Mouse (Mus musculus) limb, embryonic 14.5 days (tissue): ENCODE results near the gene Sipa1l2. TPM values are rescaled to one million over a fixed set of nuclear protein-coding genes. Genes with fewer than 3 reads are reported as not detected.

ENCODE experiments used
- ATAC-seq: fragments of 200-750 bp; cut with Nextera tagmentation; 2 replicates; pipeline ENCODE4 v1.8.0; 2017; ENCODE audit warnings: low read depth, moderate number of reproducible peaks, moderate TSS enrichment; ENCODE audit not compliant: low FRiP score
- DNase-seq: peaks from one replicate; pipeline ENCODE4 v3.0.0-alpha.2; 2015; ENCODE audit warnings: low spot score
- H3K27ac ChIP-seq: fragments of 300-500 bp; sonication (generic); replicated peaks from 2 replicates; pipeline ENCODE4 v1.5.1; 2014; ENCODE audit warnings: low read depth, mild to moderate bottlenecking, low read length, moderate library complexity, mixed read lengths
- H3K27me3 ChIP-seq: fragments of 300-500 bp; sonication (generic); 2 replicates; pipeline ENCODE4 v1.6.1; 2014; ENCODE audit warnings: low read length, mixed read lengths; ENCODE audit not compliant: control insufficient read depth, insufficient read depth
- H3K36me3 ChIP-seq: fragments of 300-500 bp; sonication (generic); 2 replicates; pipeline ENCODE4 v1.6.1; 2014; ENCODE audit warnings: mild to moderate bottlenecking, low read length, moderate library complexity, mixed read lengths; ENCODE audit not compliant: control insufficient read depth, insufficient read depth
- H3K4me1 ChIP-seq: fragments of 300-500 bp; sonication (generic); 2 replicates; pipeline ENCODE4 v1.6.1; 2014; ENCODE audit warnings: antibody characterized with exemption, low read length, mixed read lengths; ENCODE audit not compliant: control insufficient read depth, insufficient read depth
- H3K4me2 ChIP-seq: fragments of 300-500 bp; sonication (generic); replicated peaks from 2 replicates; pipeline ENCODE4 v1.6.1; 2014; ENCODE audit warnings: low read depth, mild to moderate bottlenecking, low read length, moderate library complexity; ENCODE audit not compliant: severe bottlenecking
- H3K4me3 ChIP-seq: fragments of 300-500 bp; sonication (generic); replicated peaks from 2 replicates; pipeline ENCODE4 v1.5.1; 2014; ENCODE audit warnings: low read length
- H3K9ac ChIP-seq: fragments of 300-500 bp; sonication (generic); 2 replicates; pipeline ENCODE4 v1.6.1; 2014; ENCODE audit warnings: mild to moderate bottlenecking, low read depth, low read length, moderate library complexity; ENCODE audit not compliant: severe bottlenecking
- H3K9me3 ChIP-seq: fragments of 300-500 bp; sonication (generic); 2 replicates; pipeline ENCODE4 v1.6.1; 2016; ENCODE audit warnings: low read length; ENCODE audit not compliant: control insufficient read depth
- POLR2A ChIP-seq: fragments of 200-500 bp; IDR thresholded peaks from 2 replicates; pipeline ENCODE4 v1.8.0; 2012; ENCODE audit warnings: inconsistent platforms, mild to moderate bottlenecking, moderate library complexity, borderline replicate concordance; ENCODE audit not compliant: insufficient read depth, insufficient read length; ENCODE audit errors: extremely low read depth
- whole genome bisulfite sequencing: fragments of 180-500 bp; shearing (Covaris S2); extraction: QIAGEN DNeasy Blood & Tissue Kit; methylation state at CpG from one replicate; pipeline ENCODE4 v1.1.7; 2014; 5-methylcytosine and 5-hydroxymethylcytosine counted together
- polyA plus RNA-seq, 2 experiments: library from polyadenylated mRNA; depleted of rRNA in 1 of 2; stranded (reverse) in 1 of 2; unstranded in 1 of 2; fragments of >200 nt; fragmentation: Nextera tagmentation in 1 of 2; extraction: Ambion mirVana in 1 of 2; gene quantifications; 2 replicates each; pipeline versions ENCODE4 v1.2.1 to v1.2.3; 2012 to 2014

Gene Sipa1l2
- polyA plus RNA-seq, 2 experiments = 11.6 to 21.6 TPM

DNA sequence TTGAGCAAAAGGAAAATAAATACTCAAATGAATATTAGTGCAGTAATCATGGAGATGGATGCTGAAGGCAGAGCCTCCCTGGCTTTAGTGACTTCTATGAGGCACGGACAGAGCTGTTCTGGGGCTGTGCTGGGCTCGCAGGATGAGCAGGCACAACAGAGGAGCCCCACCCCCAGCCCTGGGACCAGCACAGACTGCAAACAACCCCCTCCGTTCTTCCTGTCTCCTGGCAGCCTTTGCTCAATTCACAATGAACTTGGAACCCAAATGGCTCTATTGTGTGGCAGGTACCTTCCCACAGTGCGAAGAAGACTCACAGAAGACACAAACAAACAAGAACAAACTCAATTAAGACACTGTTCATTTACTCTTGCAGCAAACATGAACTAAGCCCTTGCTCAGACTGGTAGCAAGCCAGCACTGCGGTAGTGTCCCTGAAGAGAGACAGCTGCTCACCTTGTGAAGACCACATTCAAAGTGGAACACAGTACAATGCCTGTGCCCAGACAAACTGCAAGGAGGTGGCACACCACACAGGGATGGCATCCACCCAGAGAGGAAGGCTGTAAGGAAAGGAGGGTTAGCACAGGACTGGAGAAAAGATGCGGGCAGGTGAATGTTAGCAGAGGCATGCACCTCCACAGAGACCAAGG is 64.9 kb downstream of the Sipa1l2 start:
- Histone ChIP-seq H3K4me3 (no peak overlapping the region), H3K4me2 (no peak overlapping the region), H3K36me3 (no peaks in the 10 kb centered on the region), H3K27ac (no peak overlapping the region), H3K4me1 (peaks cover 20% of the 10 kb centered on the region), H3K9ac (no peak overlapping the region), H3K27me3 (no peaks in the 10 kb centered on the region), H3K9me3 (no peaks in the 10 kb centered on the region)
- TF ChIP-seq POLR2A = no peak
- 48% methylated on average over 6 of the region's 6 CpGs for WGBS
- no peak for ATAC-seq
- DNase-seq = no peak

DNA sequence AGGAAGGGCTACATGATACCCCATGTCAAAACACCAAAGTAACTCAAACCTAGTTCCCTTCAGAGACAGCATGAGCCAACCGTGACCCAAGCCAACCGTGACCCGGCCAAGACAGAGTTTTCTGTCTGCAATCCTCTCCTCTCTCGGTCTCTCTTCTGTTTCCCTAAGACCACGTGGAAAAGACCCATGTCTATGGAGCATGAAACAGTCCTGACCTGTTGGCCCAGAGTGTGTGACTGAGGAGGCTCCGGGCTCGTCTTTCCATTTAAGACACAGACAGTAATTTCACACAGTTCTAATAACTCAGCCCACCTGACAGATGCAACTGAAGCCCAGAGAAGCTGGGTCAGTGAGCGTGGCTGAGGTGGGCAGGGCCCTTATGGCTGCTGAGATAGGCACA is 65.8 kb downstream of the Sipa1l2 start:
- ATAC-seq (no peak), DNase-seq (no peak)
- H3K27me3 ChIP-seq = no peaks in the 10 kb centered on the region
- no peaks in the 10 kb centered on the region for H3K9me3 ChIP-seq
- no peak overlapping the region for H3K4me3 ChIP-seq
- no peaks in the 10 kb centered on the region for H3K36me3 ChIP-seq
- TF ChIP-seq POLR2A = no peak
- H3K4me1 ChIP-seq = peaks cover 23% of the 10 kb centered on the region
- no peak overlapping the region for H3K9ac ChIP-seq
- no peak overlapping the region for H3K4me2 ChIP-seq
- 81% methylated on average over 8 of the region's 8 CpGs for WGBS
- no peak overlapping the region for H3K27ac ChIP-seq

GRCm38 (mm10) chr8:125502828-125503227 is 66.8 kb downstream of the Sipa1l2 start:
- 93% methylated on average over 3 of the region's 3 CpGs for WGBS
- H3K27ac ChIP-seq = no peak overlapping the region
- ATAC-seq (no peak), DNase-seq (no peak)
- no peaks in the 10 kb centered on the region for H3K27me3 ChIP-seq
- peaks cover 25% of the 10 kb centered on the region for H3K4me1 ChIP-seq
- H3K4me3 ChIP-seq = no peak overlapping the region
- H3K4me2 ChIP-seq = no peak overlapping the region
- H3K36me3 ChIP-seq = no peaks in the 10 kb centered on the region
- no peaks in the 10 kb centered on the region for H3K9me3 ChIP-seq
- no peak for TF ChIP-seq POLR2A
- H3K9ac ChIP-seq = no peak overlapping the region

DNA sequence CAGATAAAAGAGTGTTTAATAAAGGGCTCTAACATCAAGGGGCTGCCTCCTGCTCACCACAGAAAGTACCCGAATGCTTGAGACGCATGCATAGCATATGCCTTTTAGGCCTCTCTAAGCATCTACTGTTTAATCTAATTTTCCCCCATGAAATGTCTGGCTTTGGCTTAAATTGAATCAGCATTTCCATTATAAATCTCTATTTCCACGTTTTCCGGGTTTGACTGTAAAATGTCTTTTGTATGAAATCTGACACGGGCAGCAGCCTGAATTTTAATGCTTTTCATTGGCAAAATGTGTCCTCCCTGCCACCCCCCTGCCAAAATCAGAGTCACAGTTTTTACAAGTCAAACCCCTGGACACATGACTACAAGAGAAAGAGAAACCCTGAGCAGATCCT is 69.6 kb downstream of the Sipa1l2 start:
- WGBS = 30% methylated on average over 5 of the region's 5 CpGs
- no peak for TF ChIP-seq POLR2A
- Histone ChIP-seq H3K4me2 (no peak overlapping the region), H3K27ac (0 out of 2 replicates have a peak overlapping the region, but pooled peaks have one; percentile 33), H3K4me3 (no peak overlapping the region), H3K27me3 (no peaks in the 10 kb centered on the region), H3K9me3 (no peaks in the 10 kb centered on the region), H3K36me3 (no peaks in the 10 kb centered on the region), H3K9ac (no peak overlapping the region; the same call in 1 of the 2 replicates), H3K4me1 (peaks cover 25% of the 10 kb centered on the region)
- no peak for DNase-seq
- ATAC-seq = no peak

DNA sequence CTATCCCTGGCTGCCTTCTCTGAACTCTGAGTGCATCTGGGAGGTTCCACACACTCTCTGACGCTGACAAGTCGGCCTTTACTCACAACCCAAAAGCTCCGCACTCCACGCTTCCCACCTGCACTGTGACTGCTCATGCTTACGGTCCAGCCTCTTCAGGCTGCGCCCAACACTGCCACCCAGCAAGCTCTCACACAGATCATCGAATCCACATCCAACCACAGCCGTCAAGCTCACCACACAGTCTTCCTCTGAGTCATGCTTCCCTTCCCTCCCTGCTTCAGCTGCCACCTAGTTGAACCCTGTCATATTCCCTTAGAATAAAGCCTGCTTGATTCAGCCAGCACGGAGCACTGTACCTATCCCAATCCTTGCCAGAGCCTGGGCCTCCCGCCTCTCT is 71.1 kb downstream of the Sipa1l2 start:
- DNase-seq (no peak), ATAC-seq (no peak)
- WGBS = 65% methylated on average over 10 of the region's 10 CpGs
- H3K27ac ChIP-seq = no peak overlapping the region
- H3K9me3 ChIP-seq = no peaks in the 10 kb centered on the region
- no peaks in the 10 kb centered on the region for H3K36me3 ChIP-seq
- no peak overlapping the region for H3K4me3 ChIP-seq
- TF ChIP-seq POLR2A = no peak
- no peak overlapping the region for H3K9ac ChIP-seq
- H3K27me3 ChIP-seq = no peaks in the 10 kb centered on the region
- H3K4me1 ChIP-seq = peaks cover 17% of the 10 kb centered on the region
- H3K4me2 ChIP-seq = no peak overlapping the region

DNA sequence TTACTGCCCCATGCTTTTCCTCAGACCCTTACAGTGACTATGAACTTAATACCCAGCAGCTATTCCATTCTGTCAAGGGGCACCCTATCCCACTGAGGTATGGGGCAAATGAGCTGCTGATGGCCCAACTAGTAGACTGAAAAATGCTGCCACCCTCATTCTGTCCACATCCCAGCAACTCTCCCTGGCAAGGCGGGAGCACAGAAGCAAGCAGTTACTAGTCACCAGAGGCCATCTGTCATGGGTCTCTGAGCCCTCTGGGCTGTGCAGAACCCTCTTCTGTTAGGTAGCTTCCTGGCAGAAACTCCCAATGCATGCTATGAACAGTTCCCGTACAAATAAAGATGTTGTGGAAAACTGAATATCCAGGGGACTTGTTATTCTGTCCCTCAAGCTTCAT is 74.1 kb downstream of the Sipa1l2 start:
- H3K36me3 ChIP-seq = peaks cover 16% of the 10 kb centered on the region
- H3K4me2 ChIP-seq = no peak overlapping the region
- no peak overlapping the region for H3K27ac ChIP-seq
- ATAC-seq = no peak
- no peak overlapping the region for H3K4me3 ChIP-seq
- TF ChIP-seq POLR2A = no peak
- H3K9me3 ChIP-seq = no peaks in the 10 kb centered on the region
- no peak for DNase-seq
- no peak overlapping the region for H3K9ac ChIP-seq
- H3K4me1 ChIP-seq = peaks cover 14% of the 10 kb centered on the region
- WGBS = 64% methylated on average over 2 of the region's 2 CpGs
- no peaks in the 10 kb centered on the region for H3K27me3 ChIP-seq
